Mouse (Mus musculus): ENCODE data around the gene Elovl3. TPM values are rescaled to one million over a fixed set of nuclear protein-coding genes. Genes with fewer than 3 reads are reported as not detected.
A peak's percentile ranks its signal among the peaks of the same experiment; 100 is the strongest.

The Elovl3 gene
- polyA plus RNA-seq, 1 experiment, result not detected

- DNase-seq (ENCODE audit: low read depth), result no peak
- TF ChIP-seq POLR2A (IDR thresholded peaks at IDR 0.05; ENCODE audit: borderline replicate concordance, extremely low read depth, insufficient read depth, insufficient read length, poor library complexity, severe bottlenecking) (no peak), CTCF (IDR thresholded peaks at IDR 0.05; ENCODE audit: borderline replicate concordance, extremely low read depth, insufficient read depth, insufficient read length) (no peak)
Measured at GRCm38 (mm10) chr19:46169396-46169795, 37.7 kb downstream of the Elovl3 start.

DNA sequence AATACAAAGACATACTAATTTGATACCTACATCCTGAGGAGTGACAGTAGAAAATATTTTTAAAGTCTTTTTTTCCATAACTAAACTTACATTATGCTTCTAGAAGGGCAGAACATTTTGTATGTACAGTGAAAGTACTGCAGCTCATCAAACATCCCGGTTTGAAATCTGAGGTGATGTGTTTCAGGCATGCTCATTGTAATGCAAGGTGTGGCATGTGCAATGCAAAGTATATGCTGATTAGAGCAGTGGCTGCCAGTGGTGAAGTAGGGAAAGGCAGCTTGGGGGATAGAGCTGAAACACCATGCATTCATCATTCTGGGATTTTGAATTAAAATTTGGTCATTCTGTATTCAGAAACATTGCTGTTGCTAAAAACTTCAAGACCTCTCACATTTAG is 38.2 kb downstream of the Elovl3 start:
- TF ChIP-seq CTCF (IDR thresholded peaks at IDR 0.05; ENCODE audit: borderline replicate concordance, extremely low read depth, insufficient read depth, insufficient read length), result no peak
- TF ChIP-seq POLR2A (IDR thresholded peaks at IDR 0.05; ENCODE audit: borderline replicate concordance, extremely low read depth, insufficient read depth, insufficient read length, poor library complexity, severe bottlenecking), result no peak
- DNase-seq (ENCODE audit: low read depth), result no peak

GRCm38 (mm10) chr19:46172541-46172940 is 40.8 kb downstream of the Elovl3 start:
- no peak for DNase-seq (ENCODE audit: low read depth)
- TF ChIP-seq POLR2A (IDR thresholded peaks at IDR 0.05; ENCODE audit: borderline replicate concordance, extremely low read depth, insufficient read depth, insufficient read length, poor library complexity, severe bottlenecking) (no peak), CTCF (IDR thresholded peaks at IDR 0.05; ENCODE audit: borderline replicate concordance, extremely low read depth, insufficient read depth, insufficient read length) (no peak)

- DNase-seq (ENCODE audit: low read depth), result no peak
- TF ChIP-seq POLR2A (IDR thresholded peaks at IDR 0.05; ENCODE audit: borderline replicate concordance, extremely low read depth, insufficient read depth, insufficient read length, poor library complexity, severe bottlenecking), result no peak
- no peak for TF ChIP-seq CTCF (IDR thresholded peaks at IDR 0.05; ENCODE audit: borderline replicate concordance, extremely low read depth, insufficient read depth, insufficient read length)
Measured at GRCm38 (mm10) chr19:46175173-46175572, 43.5 kb downstream of the Elovl3 start.

- DNase-seq (ENCODE audit: low read depth), result peak; percentile 63
- no peak for TF ChIP-seq CTCF (IDR thresholded peaks at IDR 0.05; ENCODE audit: borderline replicate concordance, extremely low read depth, insufficient read depth, insufficient read length)
- TF ChIP-seq POLR2A (IDR thresholded peaks at IDR 0.05; ENCODE audit: borderline replicate concordance, extremely low read depth, insufficient read depth, insufficient read length, poor library complexity, severe bottlenecking), result no peak
Measured at GRCm38 (mm10) chr19:46177046-46177445, 45.3 kb downstream of the Elovl3 start.

DNA sequence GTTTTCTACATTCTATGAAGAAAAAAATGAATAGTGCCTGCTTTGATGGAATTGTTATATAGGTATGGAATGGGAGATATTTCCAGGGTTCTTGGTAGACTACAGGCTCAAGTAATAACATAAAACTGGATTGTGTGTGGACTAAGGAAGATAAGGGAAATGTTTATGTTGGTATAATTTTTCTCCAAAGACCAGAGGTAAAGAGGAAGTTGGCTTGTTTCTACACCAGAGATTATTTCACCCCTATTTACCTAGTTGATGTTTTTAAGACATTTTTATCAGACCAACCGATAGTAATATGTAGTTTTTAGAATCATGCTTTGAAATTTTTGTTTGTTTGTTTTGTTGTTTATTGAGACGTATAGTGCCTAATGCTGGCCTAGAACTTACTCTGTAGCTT is 48.6 kb downstream of the Elovl3 start:
- no peak for DNase-seq (ENCODE audit: low read depth)
- no peak for TF ChIP-seq POLR2A (IDR thresholded peaks at IDR 0.05; ENCODE audit: borderline replicate concordance, extremely low read depth, insufficient read depth, insufficient read length, poor library complexity, severe bottlenecking)
- TF ChIP-seq CTCF (IDR thresholded peaks at IDR 0.05; ENCODE audit: borderline replicate concordance, extremely low read depth, insufficient read depth, insufficient read length), result no peak

- TF ChIP-seq CTCF (IDR thresholded peaks at IDR 0.05; ENCODE audit: borderline replicate concordance, extremely low read depth, insufficient read depth, insufficient read length) (no peak), POLR2A (IDR thresholded peaks at IDR 0.05; ENCODE audit: borderline replicate concordance, extremely low read depth, insufficient read depth, insufficient read length, poor library complexity, severe bottlenecking) (no peak)
- DNase-seq (ENCODE audit: low read depth), result no peak
Measured at GRCm38 (mm10) chr19:46182241-46182640, 50.5 kb downstream of the Elovl3 start.

Other genes starting within 250 kb of the Elovl3 start
- 19.6 and 22.0 TPM in 2 replicates for gene Armh3, start 133.4 kb upstream of the Elovl3 start, polyA plus RNA-seq (2012; rRNA removed)
- 1.6 and 2.1 TPM in 2 replicates for gene Hps6, start 128.4 kb upstream of the Elovl3 start, polyA plus RNA-seq (2012; rRNA removed)
- gene Pprc1, start 87.0 kb upstream of the Elovl3 start, polyA plus RNA-seq (2012; rRNA removed), result 24.0 and 30.1 TPM in 2 replicates
- gene Ldb1, start 86.7 kb upstream of the Elovl3 start, polyA plus RNA-seq (2012; rRNA removed), result 404 and 531 TPM in 2 replicates
- gene Nolc1, start 56.0 kb upstream of the Elovl3 start, polyA plus RNA-seq (2012; rRNA removed), result 41.4 and 54.5 TPM in 2 replicates
- 2.6 and 2.7 TPM in 2 replicates for gene Pitx3, start 16.4 kb downstream of the Elovl3 start, polyA plus RNA-seq (2012; rRNA removed)
- gene Gbf1, start 20.6 kb downstream of the Elovl3 start, polyA plus RNA-seq (2012; rRNA removed), result 94.8 and 106 TPM in 2 replicates
- gene Nfkb2, start 172.4 kb downstream of the Elovl3 start, polyA plus RNA-seq (2012; rRNA removed), result 3.9 and 4.3 TPM in 2 replicates
- 292 and 297 TPM in 2 replicates for gene Psd, start 195.3 kb downstream of the Elovl3 start, polyA plus RNA-seq (2012; rRNA removed)
- gene Fbxl15, start 196.3 kb downstream of the Elovl3 start, polyA plus RNA-seq (2012; rRNA removed), result 37.1 and 45.9 TPM in 2 replicates
- 206 and 246 TPM in 2 replicates for gene Cuedc2, start 206.8 kb downstream of the Elovl3 start, polyA plus RNA-seq (2012; rRNA removed)
- gene Mfsd13a, start 209.2 kb downstream of the Elovl3 start, polyA plus RNA-seq (2012; rRNA removed), result 16.1 and 18.2 TPM in 2 replicates
- gene 2310034G01Rik, start 218.4 kb downstream of the Elovl3 start, polyA plus RNA-seq (2012; rRNA removed), result 2.1 TPM in 2 replicates